Mouse (Mus musculus): ENCODE data around the gene Tmod4.

DNA sequence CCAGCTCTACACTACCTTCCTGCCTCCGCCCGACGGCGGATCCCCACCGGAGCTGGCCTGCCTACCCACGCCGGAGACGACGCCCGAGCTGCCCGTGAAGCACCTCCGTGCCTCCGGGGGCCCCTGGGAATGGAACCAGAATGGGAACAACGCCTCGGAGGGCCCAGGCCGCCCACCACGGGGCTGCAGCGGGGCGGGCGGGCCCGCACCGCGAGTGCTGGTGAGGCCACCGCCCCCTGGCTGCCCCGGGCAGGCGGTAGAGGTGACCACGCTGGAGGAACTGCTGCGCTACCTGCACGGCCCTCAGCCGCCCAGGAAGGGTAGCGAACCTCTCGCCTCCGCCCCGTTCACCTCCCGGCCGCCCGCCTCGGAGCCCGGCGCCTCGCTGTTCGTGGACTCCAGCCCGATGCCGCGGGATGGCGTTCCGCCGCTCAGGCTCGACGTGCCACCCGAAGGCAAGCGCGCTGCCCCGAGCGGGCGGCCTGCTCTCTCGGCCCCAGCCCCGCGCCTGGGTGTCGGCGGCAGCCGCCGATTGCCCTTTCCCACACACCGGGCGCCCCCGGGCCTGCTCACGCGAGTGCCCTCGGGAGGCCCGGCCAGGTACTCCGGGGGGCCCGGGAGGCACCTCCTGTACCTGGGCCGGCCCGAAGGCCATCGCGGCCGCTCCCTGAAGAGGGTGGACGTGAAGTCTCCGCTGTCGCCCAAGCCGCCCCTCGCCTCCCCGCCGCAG is 48.4 kb downstream of the Tmod4 start:
- no peak for TF ChIP-seq CTCF (IDR thresholded peaks at IDR 0.05)
- TF ChIP-seq EP300 (IDR thresholded peaks at IDR 0.05), result no peak

Measured in lung, postnatal 0 days (tissue).